Mouse (Mus musculus) hematopoietic stem cell, adult 5-6 weeks (primary cell): ENCODE data around the gene March11. TPM values are rescaled to one million over a fixed set of nuclear protein-coding genes. Genes with fewer than 3 reads are reported as not detected.

Experiments used
- ATAC-seq, 2 experiments: fragments of 125-278 bp in 1 of 2; replicated peaks in 1 of 2; 2 replicates each; pipeline ENCODE4 v1.8.0; 2016 to 2017; ENCODE audit warnings: inconsistent platforms in 2 of 2, mild to moderate bottlenecking in 2 of 2, moderate number of reproducible peaks in 2 of 2, low read depth in 1 of 2, moderate TSS enrichment in 1 of 2; ENCODE audit not compliant: low FRiP score in 2 of 2, poor library complexity in 2 of 2, severe bottlenecking in 2 of 2, insufficient read depth in 1 of 2, low TSS enrichment in 1 of 2
- total RNA-seq: library from RNA; stranded (forward); fragments of 172-1452, 232-1000 nt; gene quantifications from 2 replicates; pipeline ENCODE4 v1.2.3, GENCODE M21; 2017

The March11 gene
- total RNA-seq, 1 experiment from 2014 or later, result not detected

DNA sequence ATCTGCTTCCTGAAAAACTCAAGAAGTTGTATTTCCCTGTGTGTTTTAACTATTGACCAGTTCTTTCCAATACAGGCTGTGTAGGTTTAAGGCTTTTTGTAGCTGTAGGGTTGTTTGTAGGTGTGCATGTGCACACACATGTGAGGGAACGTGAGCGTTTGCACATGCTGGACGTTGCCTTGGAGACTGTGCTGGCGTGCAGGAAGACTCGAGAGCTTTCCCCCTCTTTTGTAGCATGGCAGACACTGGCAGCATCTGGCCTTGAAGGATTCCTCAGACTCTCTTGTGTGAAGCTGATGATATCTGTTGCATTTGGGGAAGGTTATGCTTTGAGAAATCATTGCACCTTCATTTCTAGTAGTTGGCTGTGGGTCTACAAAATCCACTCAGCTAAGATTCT, 35.5 kb downstream of the March11 start:
- ATAC-seq, result no peak

DNA sequence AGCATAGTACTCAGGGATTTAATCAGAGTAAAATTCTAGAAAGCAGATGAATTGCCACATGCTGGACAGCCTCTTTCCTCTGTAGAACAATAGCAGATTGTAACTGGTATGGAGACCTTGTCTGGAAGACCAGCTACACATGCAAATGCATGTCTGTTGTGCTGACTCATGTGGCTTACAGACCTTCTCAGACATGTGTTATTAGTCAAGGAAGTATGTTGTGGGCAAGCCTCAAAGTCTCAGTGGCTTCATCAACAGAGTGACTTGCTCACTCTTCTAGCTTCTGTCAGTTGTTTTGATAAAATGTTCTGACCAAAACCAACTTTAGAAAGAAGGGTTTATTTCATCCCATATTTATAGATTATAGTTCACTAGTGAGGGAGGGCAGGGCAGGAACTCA, 44.8 kb downstream of the March11 start:
- no peak for ATAC-seq

DNA sequence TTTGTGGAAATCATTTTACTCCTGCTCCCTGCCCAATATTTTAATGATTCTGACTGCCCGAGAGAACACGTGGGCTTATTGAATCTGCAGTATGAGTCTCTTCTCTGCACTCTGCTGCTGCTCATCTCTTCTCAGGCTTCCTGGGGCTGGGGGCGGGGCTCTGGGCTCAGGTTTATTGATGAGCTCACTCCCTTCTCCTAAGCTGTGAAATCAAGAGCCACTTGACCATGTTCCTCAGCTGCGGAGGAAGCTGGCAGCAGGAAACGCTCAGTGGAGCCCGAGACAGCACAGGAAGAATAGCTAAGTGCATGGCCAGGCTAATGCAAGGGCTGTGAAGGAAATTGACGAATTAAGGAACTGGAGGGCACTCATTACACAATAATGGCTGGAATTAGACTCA, 56.5 kb downstream of the March11 start:
- ATAC-seq, result 0 out of 4 replicates have a peak, but pooled peaks of 1 of the 2 experiments have one; percentile 35

DNA sequence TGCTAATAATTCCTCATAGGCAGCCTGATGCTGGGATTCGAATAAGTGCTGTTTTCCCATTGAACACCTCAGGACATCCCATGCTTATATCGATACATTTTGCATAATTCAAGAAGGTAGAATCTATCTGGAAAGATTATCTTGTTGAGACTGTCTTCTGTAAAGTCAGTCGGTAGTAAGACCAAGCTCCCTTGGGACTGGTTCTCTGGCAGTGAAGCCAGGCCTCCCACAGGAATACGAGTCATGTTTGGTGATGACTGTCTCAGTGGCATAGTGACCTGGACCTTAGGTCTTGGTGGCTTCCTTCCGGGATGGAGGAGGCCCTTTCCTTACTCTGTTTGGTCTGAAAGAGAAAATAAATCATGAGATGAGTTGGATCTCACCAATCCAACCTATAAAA, 57.7 kb downstream of the March11 start:
- ATAC-seq, result no peak

DNA sequence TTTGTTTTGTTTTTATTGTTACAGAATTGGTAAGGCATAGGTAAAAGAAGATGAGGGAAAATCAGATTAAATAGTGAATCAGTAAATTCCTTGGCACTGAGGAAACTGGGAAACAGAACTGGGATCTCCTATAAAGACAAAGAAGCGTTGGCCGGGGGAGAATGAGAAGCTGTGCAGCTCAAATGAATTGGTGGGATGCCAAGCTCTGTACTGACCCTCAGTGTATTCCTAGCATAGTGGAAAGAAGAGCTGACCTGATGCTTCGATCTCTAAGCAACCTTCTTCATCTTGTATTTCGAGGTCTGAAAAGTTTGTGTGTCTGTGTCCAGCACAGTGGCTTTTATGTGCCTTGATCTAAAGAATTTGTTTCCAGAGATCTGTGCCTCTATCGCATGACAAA, 64.9 kb downstream of the March11 start:
- ATAC-seq, result no peak

DNA sequence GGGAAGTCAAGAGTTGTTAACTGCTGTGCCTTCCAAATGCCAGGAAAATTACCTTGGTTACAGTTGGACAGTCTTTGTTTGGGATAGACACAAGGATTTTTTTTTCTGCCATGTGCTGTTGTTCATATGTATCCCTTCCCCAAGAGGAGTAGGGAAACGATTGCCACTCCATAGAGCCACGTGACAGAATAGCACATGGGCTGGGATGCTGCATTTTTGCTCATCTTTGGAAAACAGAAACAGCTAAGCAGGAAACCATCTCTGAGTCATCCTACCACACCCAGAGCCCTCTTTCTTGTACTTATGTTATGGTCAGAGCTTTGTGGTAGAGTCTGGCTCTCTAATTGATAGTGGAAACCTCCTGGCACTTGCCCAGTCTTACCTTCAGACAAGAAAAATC, 65.4 kb downstream of the March11 start:
- ATAC-seq, result no peak

DNA sequence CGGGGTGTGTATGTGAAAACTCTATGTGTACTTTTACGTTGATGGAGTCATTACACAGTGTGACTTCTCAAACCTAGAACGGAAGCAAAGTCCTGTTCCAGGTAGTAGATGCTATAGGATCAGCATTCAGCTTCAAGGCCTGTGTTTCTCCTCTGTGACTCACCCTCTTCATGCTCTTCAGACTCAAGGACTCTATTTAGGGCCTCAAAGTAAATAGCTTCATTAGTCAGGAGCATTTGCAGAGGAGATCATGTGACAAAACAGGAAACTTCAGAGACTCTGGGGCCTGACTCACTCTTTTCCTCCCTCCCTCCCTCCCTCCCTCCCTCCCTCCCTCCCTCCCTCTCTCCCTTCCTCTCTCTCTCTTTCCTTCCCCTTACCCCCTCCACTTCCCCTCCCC, 66.1 kb downstream of the March11 start:
- no peak for ATAC-seq

DNA sequence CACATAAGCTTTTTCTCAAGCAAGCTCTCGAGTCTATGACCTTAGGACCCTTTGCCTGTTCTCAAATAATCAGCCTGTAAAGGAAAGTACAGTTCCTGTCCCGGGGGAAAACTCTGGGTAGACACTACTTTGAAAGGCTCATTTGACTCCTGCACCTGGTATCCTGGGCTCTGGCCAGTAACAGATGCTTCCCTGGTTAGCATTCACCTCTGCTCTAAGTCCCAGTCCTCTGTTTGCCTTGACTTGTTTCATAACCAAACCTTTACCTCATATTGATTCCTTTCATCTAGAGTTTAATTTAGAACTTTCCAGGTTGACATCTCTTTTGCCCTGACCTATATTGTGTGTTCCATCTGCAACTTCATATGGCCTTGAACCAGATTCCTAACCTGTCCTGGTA, 68.5 kb downstream of the March11 start:
- no peak for ATAC-seq

DNA sequence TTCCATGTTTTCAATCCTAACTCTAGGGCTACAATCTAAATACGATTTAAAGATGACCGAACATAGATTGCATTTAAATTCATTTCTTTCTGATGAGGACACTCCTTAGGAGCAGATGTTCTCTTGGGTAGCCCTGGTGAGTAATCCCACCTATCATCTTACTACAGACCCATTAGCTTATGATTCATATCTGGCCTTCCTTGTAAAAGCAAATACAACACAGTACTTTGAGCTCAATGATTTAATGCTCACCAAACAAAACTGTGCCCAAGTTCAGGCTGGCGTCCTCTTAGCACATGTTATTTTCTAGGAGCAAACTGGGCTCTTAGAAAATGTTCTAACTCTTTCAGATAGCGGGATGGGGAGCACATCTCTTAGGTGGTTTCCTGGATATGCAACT, 70.0 kb downstream of the March11 start:
- ATAC-seq, result no peak

DNA sequence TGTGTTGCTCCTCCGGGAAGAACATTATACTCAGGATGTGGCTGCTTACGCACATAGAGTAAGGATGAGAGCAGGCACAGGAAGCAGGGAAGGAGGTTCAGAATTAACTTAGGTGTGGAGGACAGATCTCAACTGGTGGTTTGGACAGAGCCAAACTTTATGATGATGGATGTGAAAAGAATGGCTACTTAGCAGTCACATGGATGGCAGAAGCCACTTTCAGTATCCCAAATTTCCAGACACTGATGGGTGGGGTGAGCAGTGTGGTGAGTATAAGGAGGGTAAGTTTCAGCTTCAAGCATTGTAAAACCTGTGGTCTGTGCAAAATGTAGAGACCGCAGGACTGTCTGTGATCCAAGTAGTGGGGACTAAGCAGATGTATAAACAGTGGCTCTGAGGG, 71.0 kb downstream of the March11 start:
- ATAC-seq, result no peak

DNA sequence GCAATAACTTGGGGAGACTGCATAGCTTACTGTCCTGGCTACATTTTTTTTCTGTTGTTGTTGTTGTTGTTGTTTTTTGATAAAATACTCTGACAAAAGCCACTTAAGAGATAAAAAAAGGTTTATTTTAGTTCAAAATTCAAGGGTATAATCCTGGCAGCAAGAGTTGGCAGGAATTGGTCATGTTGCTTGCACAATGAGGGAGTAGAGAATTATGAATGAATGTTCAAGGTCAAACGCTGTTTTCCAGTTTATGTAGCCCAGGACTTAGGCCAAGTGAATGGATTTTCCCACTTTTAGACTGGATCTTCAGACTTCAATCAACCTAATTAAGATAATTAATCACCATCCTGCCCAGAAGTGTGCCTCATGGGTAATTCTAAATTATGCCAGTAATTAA, 72.0 kb downstream of the March11 start:
- no peak for ATAC-seq

DNA sequence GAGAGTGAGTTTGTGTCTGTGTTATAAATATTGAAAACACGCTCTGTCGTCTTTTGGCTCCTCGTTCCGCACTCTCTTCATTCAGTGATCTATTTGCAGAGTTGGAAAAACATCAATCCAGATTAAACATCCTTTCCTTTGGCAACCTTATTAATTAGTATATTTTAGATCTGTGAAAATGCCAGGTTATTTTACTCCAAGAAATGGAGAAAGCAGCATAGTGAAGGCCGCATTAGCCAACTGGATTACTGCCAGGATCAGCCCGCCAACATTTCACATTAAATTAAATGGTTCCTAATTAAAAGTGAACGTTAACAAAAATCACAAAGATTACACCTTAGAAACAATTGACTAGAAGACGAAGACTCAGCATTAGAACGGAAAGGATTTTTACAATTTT, 81.2 kb downstream of the March11 start:
- no peak for ATAC-seq

DNA sequence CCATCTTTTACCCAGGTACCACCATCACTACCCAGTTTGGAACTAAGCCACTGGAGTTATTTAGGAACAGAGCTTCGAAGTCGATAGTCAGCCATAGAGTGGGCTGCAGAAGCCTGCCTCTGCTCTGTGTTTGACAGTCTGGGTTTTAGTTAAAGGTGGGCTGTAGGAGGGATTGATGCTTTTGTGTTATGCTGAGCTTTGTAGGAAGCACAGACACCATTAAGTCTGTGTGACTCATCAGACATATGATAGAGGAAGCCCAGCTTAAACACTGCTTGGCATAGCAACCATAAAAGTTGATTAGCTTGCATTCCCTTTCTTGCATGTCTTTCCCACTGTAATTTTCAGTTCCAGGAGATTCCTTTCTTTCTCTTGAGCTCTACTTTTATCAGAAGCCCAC, 87.7 kb downstream of the March11 start:
- ATAC-seq, result no peak

DNA sequence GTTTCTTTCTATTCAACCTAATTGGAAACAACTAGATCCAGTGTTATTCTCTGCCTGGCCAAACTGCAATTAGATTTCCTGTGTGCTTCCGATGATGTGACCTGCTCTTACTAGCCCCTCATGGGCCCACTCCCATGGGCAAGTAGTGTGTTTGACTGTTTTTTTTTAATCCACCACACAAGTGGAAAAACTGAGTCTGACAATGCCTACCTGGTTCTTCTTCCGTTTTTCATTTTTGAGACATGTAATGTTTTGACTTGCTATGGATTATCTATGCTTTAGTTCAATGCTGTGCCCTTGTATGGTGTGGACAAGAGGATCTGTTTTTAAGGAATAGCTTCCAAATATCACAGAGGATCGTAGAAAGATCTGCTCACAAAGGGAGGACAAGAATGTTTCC, 116.4 kb downstream of the March11 start:
- ATAC-seq, result no peak

DNA sequence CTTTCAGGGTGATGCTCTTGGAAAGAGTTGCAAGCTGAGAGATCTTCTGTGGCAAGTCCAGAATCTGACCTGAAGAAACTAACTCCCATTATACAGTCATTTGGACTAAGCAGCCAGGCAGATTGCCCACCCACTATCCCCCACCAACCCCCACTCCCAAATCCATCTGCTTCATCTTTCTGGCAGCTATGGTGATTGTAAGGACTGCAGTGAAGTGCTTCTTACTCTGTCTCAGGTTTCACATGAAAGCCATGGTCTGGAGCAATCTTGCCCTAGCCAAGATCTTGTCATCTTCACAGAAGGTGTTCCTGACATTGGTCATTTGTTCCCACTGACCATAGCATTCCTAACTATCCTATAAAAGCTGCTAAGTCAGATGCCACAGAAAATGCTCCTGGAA, 117.4 kb downstream of the March11 start:
- ATAC-seq, result no peak

DNA sequence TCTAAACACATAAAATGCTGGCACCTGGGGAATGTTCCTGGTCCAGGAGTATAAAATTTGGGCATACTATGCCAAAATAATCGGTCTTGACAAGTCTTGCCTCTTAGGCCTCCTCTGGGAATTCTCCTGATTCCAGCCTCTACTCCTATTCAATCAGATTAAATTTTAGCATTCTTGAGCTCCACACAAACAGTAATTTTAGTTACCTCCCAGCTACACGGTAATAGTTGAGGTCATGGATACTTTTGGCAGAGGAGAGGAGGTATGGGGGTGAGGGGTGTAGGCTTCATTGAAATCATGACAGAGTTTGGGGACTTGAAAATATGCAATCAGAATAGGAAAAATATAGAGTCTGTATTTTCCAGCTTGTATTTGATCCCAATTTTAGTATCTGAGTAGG, 121.7 kb downstream of the March11 start:
- ATAC-seq, result no peak

DNA sequence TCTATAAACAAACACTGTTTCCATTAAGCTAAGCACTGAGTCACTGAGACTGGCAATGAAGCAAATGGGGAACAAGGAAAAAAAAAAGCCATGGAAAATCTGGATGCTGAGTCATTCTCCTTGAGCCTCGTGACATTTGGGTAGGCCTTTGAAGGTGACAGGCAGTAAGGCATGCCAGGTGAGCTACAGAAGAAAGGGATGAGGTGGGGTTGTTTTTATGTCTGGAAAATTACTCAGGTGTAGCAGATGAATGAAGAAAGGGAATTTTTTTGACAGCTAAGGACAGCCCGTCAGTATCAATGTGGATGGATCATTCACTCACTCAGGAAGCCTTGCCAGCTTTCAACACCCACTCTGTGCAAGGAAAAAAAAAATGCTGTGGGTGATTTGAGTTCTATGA, 123.8 kb downstream of the March11 start:
- no peak for ATAC-seq

DNA sequence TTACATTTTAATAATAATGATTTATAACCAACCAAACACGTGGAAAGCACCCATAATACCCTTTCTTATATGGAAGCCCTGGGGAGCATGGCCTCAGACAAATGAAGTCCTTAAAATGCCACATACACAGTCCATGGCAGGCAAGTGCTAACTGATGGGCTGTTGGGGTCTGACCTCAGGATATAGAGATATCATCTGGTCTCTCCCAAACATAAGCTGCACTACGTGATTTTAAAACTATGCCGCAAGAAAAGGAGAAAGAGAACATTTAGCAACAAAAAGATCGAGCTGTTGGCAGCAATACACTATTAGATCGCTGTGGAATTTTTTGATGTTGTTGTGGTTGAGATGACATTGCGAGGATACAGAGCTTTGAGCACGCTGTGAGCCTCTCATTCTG, 126.9 kb downstream of the March11 start:
- ATAC-seq, result no peak

DNA sequence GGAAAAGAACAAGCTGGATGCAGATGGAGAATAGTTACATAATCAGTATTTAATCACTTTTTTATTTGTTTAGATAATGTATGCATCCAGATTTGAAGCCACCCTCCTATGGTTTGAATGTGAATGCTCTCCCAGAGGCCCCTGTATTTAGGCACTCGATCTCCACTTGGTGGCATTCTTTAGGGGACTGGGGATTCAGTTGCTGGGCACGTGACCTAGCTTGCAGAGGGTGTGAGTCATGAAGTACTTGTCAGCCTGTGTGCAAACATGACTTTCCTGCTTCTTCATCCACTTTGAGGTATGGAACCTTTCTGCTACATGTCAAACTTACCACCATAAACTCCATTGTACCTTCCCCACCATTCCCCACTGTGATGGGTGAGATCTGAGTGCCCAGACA, 128.3 kb downstream of the March11 start:
- no peak for ATAC-seq
